Mouse (Mus musculus): ENCODE measurements around the gene Pik3cd. TPM values are rescaled to one million over a fixed set of nuclear protein-coding genes. Genes with fewer than 3 reads are reported as not detected.
A peak's percentile ranks its signal among the peaks of the same experiment; 100 is the strongest.

The Pik3cd gene
- total RNA-seq, 2 experiments from 2014 or later, result 19.6 to 23.5 TPM

DNA sequence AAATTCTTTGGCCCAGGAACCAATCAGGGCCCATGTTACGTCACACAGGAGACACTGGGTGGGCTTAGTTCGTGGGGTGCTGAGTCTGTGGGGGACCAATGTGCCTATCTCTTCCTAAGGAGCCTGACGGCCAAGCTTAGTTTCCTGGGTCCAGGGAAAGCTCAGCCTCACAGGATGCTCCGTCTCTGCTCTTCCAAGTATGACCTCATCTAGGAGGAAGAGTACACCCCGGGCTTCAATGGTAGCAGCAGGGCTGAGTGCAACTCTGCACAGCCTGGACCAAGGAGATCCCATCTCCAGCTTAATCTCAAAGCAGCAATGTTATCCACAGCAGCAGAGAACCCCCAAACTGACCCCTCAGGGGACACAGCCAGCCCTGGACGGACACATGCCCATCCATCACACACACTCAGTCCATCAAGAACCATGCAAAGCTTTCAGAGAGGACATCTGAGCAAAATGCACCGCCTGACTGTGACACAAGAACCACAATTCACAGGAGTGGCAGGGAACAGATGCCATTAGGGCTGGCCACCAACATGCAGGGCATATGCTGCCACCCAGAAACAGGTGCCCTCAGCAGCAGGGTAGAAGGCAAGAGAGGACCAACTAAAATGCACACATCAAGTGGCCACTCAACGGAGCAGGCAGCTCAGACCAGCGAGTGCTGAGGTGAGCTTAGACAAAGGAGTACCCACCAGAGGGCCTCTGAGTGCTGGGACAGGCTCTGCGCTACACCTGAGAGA, 32.5 kb upstream of the Pik3cd start:
- Histone ChIP-seq H3K4me3 (0 out of 2 replicates have a peak overlapping the region, but pooled peaks have one; percentile 93), H3K27ac (peak overlapping the region; percentile 83)
- no peak for TF ChIP-seq CTCF (conservative IDR thresholded peaks at IDR 0.05)
- DNase-seq (ENCODE audit: low spot score in 2 of 2), result no peak

DNA sequence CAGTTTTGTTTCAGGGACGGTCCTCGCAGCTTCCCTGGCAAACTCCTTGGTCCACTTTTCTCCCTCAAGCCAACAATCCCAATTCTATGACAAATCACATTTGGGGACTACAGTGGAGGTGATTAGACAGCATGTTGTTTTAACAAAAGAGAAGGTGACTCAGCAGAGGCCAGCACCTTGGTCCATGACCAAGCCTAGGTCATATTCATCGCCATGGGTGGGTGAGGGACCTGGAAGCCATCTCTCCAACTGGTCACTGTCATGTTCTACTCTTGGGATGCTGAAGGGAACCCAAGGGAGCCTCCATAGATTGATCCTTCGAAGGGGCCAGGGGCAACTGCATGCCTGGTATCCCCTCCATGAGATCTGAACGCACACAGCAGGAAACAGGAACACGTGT, 31.9 kb upstream of the Pik3cd start:
- DNase-seq (ENCODE audit: low spot score in 2 of 2), result no peak
- no peak for TF ChIP-seq CTCF (conservative IDR thresholded peaks at IDR 0.05)
- H3K4me3 ChIP-seq, result no peak overlapping the region

DNA sequence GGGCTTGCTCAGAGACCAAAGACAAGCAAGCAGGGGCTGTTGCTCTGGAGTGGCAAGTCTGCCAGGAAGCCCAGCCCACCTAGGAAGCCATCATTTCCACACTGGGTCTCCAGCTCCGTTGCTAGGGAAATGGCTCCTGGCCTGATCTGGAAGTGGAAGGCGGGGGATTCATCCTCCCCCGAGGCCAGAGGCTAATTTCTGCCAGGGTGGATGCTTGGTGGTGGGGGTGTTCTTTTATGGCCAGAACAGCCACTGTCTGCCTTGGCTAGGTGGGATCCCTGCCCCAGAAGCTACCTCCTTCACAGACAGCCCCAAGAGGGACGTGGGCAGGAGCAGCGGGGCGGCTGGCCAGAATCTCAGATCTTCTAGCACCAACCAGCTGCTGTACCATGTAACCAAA, 31.4 kb upstream of the Pik3cd start:
- DNase-seq (ENCODE audit: low spot score in 2 of 2), result no peak
- no peak for TF ChIP-seq CTCF (conservative IDR thresholded peaks at IDR 0.05)
- peak overlapping the region; percentile 83 for H3K27ac ChIP-seq
- H3K4me3 ChIP-seq, result no peak overlapping the region

More for the DNA sequence above, 31.9 kb upstream of the Pik3cd start:
- peak overlapping the region; percentile 83 for H3K27ac ChIP-seq

DNA sequence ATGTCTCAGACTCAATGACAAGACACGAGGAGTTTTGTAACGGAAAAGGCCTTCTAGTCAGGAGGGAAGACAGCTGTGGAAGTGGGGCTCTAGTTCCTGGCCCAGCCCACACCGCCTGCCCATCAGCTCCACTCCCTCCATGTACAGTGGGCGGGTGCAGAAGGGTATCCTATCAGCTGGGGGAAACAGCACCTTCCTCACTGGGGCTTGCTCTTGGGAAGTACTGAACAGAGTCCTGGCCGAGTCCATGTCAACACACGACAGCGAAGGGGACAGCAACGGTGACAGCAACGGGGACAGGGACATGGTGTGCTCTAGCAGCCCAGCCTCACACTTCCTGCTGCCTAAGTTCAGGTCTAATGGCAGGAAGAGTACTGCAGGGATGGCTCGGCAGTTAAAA, 30.4 kb upstream of the Pik3cd start:
- TF ChIP-seq CTCF (conservative IDR thresholded peaks at IDR 0.05), result no peak
- H3K4me3 ChIP-seq, result no peak overlapping the region
- H3K27ac ChIP-seq, result peak overlapping the region; percentile 18; the same call in 1 of the 2 replicates
- no peak for DNase-seq (ENCODE audit: low spot score in 2 of 2)

DNA sequence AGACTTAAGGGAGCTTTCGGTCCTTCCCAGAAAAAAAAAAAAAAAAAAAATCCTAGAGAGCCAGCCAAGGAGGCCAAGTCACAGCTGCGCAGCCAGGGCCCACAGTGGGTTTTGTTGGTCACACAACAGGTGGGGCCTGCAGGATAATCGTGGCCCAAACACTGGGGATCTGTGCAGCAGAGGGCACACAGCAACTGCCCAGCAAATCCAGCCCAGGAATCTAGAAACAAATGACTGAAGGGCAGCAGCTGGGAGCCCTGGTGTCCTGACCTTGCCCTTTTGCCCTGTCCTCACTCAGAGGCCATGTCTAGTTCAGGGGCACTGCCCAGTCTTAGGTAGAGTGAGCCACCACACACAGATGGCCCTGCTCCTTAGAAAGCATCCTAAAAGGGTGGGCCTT, 29.9 kb upstream of the Pik3cd start:
- Histone ChIP-seq H3K4me3 (no peak overlapping the region), H3K27ac (peak overlapping the region; percentile 18; the same call in 1 of the 2 replicates)
- DNase-seq (ENCODE audit: low spot score in 2 of 2), result no peak
- TF ChIP-seq CTCF (conservative IDR thresholded peaks at IDR 0.05), result no peak

DNA sequence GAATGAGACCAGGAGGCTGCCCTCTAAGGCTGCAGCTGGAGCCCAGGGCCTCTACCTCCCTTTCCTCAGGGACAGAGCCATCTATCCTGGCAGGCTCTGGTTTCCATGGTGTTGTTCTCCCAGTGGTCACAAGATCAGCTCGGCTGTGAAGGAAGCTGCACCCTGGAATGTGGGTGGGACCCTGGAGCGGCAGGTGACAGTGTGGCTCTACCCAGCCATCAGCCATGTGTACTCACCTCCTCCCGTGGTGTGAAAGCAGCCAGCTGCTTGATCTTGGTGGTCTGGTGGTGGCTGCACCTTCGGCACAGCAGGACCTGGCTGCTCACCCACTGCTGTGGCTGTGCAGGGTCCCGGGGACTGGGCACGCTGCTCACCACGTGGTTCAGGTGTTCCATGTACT, 28.5 kb upstream of the Pik3cd start:
- no peak for TF ChIP-seq CTCF (conservative IDR thresholded peaks at IDR 0.05)
- Histone ChIP-seq H3K4me3 (no peak overlapping the region), H3K27ac (no peak overlapping the region)
- no peak for DNase-seq (ENCODE audit: low spot score in 2 of 2)

DNA sequence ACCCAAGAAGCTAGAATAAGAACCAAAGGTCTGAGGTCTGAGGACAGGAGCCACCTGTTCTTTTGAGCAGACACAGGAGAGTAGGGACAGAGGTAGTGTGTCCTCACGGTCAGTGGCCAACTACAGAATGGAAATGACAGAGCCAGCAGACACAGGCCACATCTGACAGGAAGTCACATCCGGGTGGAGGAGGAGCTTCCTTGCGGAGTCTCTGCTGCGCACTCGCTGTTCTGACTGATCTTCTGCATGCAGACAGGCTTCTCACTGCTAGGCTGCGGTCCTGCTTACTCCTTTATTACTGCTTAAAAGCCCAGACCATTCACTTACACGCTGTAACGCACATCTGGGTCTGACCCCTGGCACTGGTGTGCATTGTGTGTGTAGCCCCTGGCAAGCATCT, 26.4 kb upstream of the Pik3cd start:
- Histone ChIP-seq H3K27ac (no peak overlapping the region; the same call in 1 of the 2 replicates), H3K4me3 (no peak overlapping the region)
- TF ChIP-seq CTCF (conservative IDR thresholded peaks at IDR 0.05), result no peak
- DNase-seq (ENCODE audit: low spot score in 2 of 2), result no peak

DNA sequence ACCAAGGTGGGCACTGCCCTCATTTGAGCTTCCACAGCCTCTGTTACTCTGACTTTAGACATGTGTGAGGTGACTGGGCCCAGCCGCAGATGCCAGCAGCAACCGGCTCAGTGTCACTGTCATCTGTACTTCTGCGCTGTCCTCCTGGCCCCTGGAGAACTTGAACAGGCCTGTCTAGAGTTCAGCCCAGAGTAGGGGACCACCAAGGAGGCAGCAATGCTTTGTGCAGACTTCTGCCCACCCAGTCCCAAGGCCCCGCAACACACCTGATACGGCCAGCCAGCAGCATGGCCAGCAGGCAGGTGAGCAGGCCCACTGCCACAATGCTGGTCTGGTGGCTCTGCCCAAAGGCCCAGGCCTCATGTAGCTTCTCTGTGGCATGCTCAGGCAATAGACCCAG, 25.3 kb upstream of the Pik3cd start:
- Histone ChIP-seq H3K27ac (no peak overlapping the region), H3K4me3 (no peak overlapping the region)
- TF ChIP-seq CTCF (conservative IDR thresholded peaks at IDR 0.05), result no peak
- DNase-seq (ENCODE audit: low spot score in 2 of 2), result no peak

DNA sequence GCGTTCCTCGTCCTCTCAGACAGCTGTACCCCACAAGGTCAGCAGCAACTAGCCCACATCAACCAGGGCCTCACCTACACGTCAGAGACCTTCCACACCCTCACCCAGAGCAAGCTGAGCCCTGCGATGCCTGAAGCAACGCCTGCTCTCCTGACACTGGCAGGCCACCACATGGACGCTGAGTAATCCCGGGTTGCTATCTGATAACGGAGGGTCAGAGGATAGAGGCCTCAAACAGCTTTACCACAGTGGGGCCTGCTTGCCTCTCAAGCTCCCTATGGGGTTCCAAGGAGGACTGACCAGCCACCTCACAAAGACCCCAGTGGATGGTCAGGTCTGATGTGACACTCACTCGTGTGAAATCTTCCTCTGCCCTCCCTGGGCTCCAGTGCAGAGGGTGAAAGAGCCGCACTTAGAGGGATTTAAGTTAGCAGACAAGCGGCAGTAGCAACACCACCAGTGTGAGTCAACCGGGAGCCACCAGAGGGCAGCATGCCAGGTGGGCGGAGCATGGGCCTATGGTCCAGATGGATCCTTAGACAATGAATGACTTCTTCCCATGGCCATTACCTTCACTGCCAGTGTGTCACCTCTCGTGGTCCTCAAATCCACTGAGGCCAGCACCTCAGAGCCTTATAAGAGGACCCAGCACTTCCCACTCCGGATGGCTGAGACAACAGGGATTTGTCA, 23.4 kb upstream of the Pik3cd start:
- DNase-seq (ENCODE audit: low spot score in 2 of 2), result peak; percentile 62 to 80
- TF ChIP-seq CTCF (conservative IDR thresholded peaks at IDR 0.05), result peak; percentile 79
- Histone ChIP-seq H3K27ac (peak overlapping the region; percentile 73), H3K4me3 (no peak overlapping the region)

DNA sequence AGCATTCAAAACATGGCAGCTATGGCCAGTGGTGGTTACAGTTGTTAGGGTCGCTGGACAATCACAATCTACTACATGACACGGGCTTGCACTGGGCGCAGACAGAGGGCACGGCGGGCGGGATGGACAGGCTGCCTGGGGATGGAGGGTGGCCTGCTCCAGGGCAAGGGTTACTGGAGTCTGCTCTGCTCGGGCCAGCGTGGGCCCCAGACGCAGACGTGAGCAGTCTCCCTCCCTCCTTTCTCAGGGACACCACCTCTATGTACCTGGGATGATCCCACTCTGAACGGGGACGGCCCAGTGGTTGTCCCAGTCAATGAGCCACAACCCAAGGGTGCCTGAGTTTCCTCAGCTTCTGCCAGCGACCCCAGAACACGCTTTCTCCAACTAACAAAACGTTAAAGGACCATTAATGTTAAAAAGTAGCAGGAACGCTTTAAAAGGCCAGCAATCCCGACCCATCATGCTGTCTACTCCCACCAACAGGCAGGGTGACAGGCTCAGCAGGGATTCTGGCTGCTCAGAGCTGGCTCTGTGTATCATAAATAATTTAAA, 22.6 kb upstream of the Pik3cd start:
- peak overlapping the region; percentile 73; the same call in 1 of the 2 replicates for H3K27ac ChIP-seq
- H3K4me3 ChIP-seq, result no peak overlapping the region
- TF ChIP-seq CTCF (conservative IDR thresholded peaks at IDR 0.05), result no peak
- DNase-seq (ENCODE audit: low spot score in 2 of 2), result no peak

DNA sequence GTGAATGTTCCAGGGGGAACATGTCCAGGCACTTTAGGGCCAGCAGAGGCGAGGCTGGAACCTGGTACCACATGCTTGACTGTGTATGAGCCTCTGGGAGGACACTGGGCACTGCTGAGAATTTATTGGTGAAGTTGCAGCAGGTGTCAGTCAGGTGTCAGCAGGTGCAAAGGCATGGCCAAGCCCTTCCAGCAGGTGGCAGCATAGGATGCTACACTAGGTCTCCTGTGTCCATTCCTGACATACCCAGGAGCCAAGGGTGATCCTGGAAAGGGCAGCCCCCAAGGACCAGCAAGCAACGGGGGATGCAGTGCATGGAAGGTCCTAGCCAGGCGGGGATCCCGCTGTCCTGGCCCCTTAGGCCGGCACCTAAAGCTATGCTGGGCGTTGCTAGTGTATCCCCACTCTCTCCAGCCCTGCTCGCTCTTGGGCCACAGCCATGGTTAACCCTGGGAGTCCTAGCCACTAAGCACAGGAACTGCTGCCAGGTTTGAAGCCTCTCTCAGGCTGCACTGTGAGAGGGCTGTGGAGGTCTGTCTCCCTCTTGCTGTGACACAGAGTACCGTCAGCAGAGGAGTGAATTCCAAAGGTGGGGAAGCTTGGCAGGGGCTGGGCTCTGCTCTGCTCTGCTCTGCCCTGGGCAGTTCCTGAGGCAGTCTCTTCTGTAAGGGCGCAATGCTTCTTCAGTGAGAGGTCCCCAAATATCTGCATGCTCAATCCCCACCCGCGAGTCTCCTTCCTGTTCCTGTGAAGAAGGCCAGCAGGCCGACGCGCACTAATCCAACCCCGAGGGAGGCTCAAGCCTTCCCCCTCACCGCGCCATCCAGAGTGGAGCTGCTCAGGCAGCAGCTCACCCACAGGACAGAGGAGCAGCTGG, 21.7 kb upstream of the Pik3cd start:
- Histone ChIP-seq H3K4me3 (no peak overlapping the region), H3K27ac (peak overlapping the region; percentile 73)
- no peak for DNase-seq (ENCODE audit: low spot score in 2 of 2)
- TF ChIP-seq CTCF (conservative IDR thresholded peaks at IDR 0.05), result peak; percentile 72

DNA sequence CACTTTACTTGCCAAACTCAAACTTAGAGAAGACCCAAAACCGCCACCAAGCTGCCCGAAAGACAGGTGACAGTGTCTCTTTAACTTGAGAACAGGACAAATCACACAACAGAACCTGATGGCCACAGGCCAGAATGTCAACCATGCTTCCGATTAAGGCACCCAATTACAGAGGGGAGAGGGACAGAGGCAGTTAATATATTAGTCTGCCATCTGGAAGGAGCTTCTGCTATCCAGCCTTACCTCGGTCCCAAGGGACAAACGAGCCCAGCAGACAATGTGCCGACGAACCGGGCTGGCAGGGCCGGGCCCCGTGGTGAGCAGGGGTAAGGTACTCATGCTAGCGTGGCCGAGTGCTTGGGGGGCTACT, 20.6 kb upstream of the Pik3cd start:
- Histone ChIP-seq H3K4me3 (no peak overlapping the region), H3K27ac (no peak overlapping the region)
- no peak for DNase-seq (ENCODE audit: low spot score in 2 of 2)
- no peak for TF ChIP-seq CTCF (conservative IDR thresholded peaks at IDR 0.05)

Data from layer of hippocampus, adult 2 months (tissue).